Mouse (Mus musculus) brown adipose tissue, adult 24 weeks (tissue): ENCODE measurements around the gene Hpcal1. TPM values are rescaled to one million over a fixed set of nuclear protein-coding genes. Genes with fewer than 3 reads are reported as not detected.

Experiments used
- H3K27ac ChIP-seq: fragments of 200-500 bp; replicated peaks from 2 replicates; pipeline ENCODE4 v1.5.1; 2012; ENCODE audit warnings: low read depth, mild to moderate bottlenecking, low read length
- H3K4me1 ChIP-seq: fragments of 200-500 bp; 2 replicates; pipeline ENCODE4 v1.6.1; 2012; ENCODE audit warnings: low read length, mixed read lengths; ENCODE audit not compliant: control insufficient read depth, insufficient read depth, insufficient read length
- H3K4me3 ChIP-seq: fragments of 200-500 bp; 2 replicates; pipeline ENCODE4 v1.5.1; 2012; ENCODE audit warnings: low read depth, mild to moderate bottlenecking, low read length, moderate library complexity; ENCODE audit not compliant: insufficient read depth
- polyA plus RNA-seq: library from polyadenylated mRNA; stranded (reverse); fragments of >200 nt; gene quantifications from 2 replicates; pipeline ENCODE4 v1.2.4, GENCODE M21; 2012; ENCODE audit not compliant: missing spikeins, insufficient read depth, insufficient read length

The Hpcal1 gene
- polyA plus RNA-seq, 1 experiment: 8.0 TPM

DNA sequence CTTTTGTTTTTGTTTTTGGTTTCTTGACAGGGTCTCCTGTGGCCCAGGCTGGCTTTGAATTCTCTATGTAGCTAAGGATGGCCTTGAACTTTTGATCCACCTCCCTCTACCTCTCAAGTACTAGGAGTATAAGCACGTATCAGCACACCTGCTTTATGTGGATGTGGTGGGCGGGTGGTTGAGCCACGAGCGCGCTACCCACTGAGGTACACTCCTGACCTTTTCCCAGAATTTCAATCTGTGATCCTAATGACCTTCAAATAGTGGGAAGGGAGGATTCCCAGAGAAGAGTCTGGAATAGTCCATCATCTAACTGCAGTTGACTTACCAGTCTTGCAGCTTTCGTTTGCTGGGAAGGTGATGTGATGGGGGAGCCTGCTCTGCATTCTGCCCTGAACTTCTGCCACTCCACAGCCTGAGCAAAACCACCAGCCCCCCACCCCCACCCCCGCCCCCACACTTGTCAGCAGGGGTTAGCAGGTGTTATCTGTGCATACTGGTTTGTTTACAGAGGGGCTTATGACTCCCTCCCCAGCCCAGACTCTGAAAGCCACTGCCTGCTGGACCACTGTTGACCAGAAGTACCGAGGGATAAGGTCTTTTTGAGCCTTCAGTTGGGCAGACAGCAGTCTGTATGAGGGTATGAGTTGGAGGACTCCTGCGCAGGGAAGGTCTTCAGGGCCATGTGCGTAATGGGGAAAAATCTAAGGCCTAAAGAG lies 46.4 kb downstream of the Hpcal1 start:
- Histone ChIP-seq H3K4me1 (peaks cover 18% of the 10 kb centered on the region), H3K27ac (no peak overlapping the region), H3K4me3 (no peak overlapping the region)

DNA sequence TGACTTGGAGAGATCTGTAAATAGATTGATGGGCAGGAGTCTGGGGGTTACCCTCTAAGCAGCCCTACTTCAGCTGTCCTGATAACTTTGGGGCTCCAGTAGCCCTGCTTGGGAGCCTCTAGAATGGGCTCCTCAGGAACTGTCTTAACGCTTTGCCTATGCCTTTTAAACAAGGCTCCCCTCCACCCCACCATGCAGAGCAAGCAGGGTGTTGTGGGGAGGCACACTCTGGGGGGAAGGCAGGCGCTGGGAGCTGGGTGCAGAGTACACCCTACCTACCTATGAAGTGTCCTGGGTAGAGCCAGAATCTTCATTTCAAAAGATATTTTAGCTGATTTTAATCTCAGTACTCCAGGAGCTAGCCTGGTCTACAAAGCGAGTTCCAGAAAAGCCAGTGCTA lies 47.2 kb downstream of the Hpcal1 start:
- peaks cover 26% of the 10 kb centered on the region for H3K4me1 ChIP-seq
- H3K4me3 ChIP-seq: no peak overlapping the region
- H3K27ac ChIP-seq: no peak overlapping the region

DNA sequence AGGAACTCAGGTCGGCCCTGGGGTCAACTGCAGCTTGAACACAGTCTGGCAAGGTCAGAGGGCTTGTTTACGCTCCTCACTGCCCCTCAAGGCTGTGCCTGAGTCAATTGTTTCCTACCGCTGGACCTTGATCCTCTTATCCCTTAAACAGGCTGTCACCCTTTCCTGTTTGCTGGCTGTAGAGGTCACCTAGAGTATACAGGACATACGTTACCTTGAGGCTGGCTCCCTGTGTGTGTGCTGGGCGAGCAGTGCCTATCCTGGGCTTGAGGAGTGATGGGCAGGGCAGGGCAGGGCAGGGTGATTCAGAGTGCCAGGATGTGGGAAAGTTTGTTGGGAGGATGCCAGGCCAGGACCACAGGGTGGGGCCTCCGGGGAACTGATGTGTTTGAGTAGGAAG lies 47.8 kb downstream of the Hpcal1 start:
- H3K27ac ChIP-seq: no peak overlapping the region
- H3K4me1 ChIP-seq: peaks cover 30% of the 10 kb centered on the region
- H3K4me3 ChIP-seq: no peak overlapping the region

DNA sequence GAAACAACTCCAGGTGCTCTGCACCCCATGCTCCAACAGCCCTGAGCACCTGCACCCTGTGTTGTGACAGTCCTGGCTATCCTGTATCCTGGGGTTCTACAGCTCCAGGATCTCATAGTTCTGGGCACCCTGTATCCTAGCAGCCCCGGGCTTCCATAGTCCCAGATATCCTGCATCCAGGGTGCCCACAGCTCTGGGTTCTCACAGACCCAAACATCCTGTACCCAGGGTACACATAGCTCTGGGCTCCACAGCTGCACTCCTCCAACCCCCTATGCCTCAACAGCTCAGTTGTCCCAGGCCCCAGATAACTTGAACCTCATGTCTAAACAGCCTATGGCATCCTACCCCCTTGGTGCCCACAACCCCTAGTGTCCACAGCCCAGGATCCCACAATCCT lies 49.6 kb downstream of the Hpcal1 start:
- Histone ChIP-seq H3K4me1 (peaks cover 38% of the 10 kb centered on the region), H3K4me3 (no peak overlapping the region), H3K27ac (no peak overlapping the region)

DNA sequence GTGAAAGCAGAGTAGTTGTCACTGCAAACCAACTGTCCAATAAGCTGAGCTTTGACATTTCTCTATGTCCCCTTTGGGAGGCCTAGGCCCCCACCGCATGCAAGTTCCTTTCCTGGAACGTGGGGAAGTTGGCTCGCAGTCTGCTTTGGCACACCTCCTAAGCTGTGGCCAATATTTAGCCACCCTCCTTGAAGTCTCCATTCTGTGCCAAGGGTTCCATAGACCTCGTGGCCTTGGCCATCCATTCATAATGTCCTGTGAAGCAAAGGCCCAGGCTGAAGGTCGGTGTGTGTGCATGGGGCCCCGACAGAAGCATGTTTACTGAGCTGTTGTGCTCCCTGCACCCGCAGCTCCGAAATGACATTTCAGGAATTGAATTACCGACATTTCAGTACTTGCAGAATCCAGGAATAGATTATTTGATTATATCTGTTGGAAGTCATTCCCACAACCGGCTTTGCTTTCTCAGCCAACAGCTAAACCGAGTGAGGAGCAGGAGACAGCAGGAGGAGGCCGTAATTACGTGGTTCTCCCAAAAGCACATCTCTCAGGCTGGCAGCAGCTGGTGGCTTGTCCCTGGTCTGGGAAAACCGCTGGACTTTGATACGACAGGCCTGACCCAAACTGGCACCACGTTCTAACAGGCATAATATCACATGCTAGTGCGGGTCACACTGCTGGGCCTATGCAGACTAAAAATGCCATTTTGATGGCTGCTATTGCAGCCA lies 51.1 kb downstream of the Hpcal1 start:
- peaks cover 50% of the 10 kb centered on the region for H3K4me1 ChIP-seq
- no peak overlapping the region for H3K4me3 ChIP-seq
- no peak overlapping the region for H3K27ac ChIP-seq

DNA sequence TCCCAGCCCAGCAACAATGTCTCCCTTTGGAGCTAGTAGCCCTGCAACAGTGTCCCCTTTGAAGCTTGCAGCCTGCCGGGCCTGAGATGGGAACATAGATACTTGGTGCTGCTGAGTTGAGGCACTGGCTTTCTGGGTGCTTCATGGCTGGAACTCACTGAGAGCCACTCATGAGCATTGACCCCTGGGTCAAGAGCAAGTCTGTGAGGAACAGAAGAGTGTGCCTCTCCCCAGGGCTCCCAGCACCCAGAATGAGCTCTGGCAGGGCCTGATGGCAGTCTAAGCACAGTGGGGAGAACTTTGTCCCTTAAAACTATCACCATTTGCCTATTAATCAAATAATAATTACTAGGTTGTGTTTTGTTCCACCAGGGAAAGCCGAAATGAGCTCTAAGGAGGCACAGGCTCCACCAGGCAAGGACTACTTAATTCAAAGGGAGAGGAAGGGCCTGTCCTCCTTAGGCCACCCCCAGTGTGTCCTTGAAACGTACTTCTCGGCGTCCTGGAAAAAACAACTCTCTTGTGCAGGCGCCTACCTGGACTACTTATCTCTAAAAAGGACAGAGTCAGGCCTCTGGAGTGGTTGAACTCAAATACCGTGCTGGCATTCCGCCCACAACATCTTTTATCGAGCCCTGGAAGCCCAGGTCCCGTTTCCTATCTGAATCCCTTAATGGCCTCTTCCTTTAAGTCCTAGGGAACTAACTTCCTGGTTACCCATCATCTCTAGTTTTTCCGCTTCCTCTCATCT lies 52.1 kb downstream of the Hpcal1 start:
- H3K4me1 ChIP-seq: peaks cover 58% of the 10 kb centered on the region
- H3K4me3 ChIP-seq: no peak overlapping the region

DNA sequence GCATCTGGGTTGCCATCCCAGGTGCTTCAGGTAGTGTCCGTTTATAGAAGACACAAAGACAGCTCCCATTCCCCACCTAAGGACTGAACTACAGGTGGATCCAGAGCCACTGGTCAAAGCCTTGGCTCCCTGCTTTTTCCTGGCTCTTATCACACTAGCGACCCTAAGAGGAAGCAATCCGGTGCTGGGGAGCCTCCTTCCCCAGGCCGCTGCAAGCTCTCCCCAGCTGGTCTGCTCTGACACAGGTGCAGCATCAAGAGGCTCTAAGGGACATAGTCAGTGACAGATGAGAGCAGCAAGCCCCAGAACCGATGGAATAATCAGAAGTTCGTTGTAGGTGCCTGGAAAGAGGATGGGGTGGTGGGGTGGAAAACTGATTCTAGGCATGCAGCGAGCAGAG lies 54.8 kb downstream of the Hpcal1 start:
- Histone ChIP-seq H3K27ac (no peak overlapping the region), H3K4me1 (peaks cover 74% of the 10 kb centered on the region), H3K4me3 (no peak overlapping the region)

More for the DNA sequence above, 52.1 kb downstream of the Hpcal1 start:
- no peak overlapping the region for H3K27ac ChIP-seq

DNA sequence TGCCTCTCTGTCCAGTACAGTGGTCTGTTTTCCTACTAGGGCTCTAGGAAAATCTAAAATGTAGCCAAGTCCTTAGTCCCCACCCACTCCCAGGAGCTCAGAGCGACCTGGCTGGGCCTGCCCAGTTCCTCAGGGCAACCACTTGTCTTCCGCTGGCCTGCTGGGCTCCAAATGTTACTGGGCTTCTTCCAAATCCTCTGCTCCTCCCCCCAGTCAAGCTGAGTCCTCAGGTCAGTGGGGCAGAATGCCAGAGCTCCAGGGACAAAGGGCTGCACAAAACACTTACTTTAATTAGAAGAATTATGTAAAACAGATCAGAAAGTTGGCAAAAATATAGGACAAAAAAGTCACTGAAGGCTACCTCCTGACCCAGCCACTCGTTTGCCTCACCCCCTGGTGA lies 56.1 kb downstream of the Hpcal1 start:
- Histone ChIP-seq H3K4me3 (no peak overlapping the region), H3K27ac (peak overlapping the region; percentile 34), H3K4me1 (peaks cover 68% of the 10 kb centered on the region)

DNA sequence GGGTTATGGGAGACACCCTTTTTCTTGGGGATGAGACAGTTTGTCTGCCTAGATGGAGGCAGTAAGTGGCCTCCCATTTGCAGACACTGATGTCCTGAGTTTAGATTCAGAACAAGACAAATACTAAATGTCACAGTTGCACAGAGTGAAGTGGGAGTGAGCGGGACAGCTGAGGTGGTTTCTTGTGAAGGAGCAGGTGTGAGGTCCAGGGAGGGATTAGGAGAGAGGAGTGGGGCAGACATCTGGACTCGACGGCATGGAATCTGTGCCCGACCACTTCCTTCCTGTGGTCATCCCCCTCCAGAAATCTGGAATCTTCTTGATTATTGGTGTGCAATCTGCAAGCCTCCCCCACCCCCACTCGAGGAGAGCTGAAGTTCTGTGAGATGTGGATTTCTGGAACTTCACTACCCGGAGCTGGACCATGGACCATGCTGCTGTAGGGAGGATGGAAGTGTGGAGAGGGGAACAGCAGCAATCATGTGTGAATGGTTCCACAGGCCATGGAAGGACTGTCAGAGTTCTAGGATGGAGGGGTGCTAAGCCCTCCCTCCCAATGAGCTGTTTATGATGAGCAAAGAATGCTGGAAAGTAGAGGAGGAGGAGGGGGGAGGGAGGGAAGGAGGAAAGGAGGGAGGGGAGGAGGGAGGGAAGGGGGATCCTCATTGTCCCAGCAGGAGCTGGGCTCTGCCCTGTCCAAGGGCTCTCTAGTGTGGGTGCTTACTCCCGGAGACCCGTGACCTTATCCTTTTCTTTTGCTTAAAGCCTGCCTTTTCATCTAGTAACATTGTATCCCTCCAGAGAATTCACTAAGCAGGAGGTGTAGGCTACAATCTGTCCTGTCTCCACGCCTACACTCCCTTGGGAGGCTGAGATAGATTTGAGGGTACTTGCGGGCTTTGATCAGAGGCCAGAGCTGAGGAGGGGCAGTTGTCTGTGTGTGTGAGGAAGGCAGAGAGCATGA lies 56.8 kb downstream of the Hpcal1 start:
- Histone ChIP-seq H3K4me3 (no peak overlapping the region), H3K4me1 (peaks cover 61% of the 10 kb centered on the region), H3K27ac (peak overlapping the region; percentile 11)

DNA sequence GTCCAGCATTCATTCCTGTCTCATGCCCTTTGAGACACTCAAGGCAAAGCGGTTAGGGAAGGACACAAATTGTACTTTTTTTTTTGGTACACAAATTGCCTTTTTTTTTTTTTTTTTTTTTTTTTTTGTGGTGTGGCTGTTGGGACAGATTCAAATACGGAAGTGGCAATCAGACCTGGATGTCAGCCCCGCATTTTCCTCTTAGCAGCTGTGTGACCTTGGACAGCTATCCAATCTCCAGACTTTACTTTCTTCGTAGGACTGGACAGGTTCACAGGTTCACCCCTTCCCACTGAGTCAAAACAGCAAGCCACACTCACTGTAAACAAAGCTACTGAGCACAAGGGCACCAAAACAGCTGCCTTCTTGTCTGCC lies 57.5 kb downstream of the Hpcal1 start:
- no peak overlapping the region for H3K4me3 ChIP-seq
- H3K4me1 ChIP-seq: peaks cover 56% of the 10 kb centered on the region
- H3K27ac ChIP-seq: no peak overlapping the region; the same call in 1 of the 2 replicates

DNA sequence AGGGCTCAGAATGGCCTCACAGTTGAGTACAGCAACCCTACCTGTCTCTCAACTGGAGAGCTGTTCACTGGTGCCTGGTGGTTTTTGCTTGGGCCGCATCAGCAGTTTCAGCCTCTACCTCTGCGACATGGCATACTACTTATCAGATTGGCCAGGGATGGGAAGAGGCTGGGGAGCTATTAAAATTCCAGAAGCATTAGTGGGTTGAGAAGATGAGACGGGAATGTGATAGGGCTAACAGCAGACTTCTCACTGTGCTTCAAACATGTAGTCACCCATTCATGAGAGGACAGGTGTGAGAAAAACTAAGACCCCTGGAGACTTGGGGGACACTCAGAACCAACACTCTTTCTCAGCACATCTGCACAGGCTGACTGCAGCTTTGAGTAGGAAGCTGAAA lies 59.1 kb downstream of the Hpcal1 start:
- Histone ChIP-seq H3K4me3 (no peak overlapping the region), H3K4me1 (peaks cover 51% of the 10 kb centered on the region), H3K27ac (no peak overlapping the region)

DNA sequence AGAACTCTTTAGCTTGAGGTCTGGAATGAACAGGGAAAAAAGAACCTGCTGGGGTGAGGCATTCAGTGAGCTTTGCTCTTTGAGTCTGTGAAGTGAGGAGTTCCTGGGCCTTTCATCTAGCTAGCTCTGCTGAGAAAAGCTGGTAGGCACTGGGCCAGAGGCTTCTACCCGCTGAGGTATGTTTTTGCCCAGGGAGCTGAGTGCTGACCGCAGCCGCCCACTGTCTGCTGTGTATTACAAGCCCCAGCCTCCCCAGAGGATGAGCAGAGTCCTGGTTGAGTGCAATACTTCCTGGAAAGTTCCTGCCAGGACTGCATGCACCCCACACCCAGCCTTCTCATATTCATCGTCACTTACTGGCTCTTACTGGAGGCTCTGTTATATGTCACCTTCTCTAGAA lies 59.8 kb downstream of the Hpcal1 start:
- peaks cover 45% of the 10 kb centered on the region for H3K4me1 ChIP-seq
- H3K4me3 ChIP-seq: no peak overlapping the region
- H3K27ac ChIP-seq: no peak overlapping the region

DNA sequence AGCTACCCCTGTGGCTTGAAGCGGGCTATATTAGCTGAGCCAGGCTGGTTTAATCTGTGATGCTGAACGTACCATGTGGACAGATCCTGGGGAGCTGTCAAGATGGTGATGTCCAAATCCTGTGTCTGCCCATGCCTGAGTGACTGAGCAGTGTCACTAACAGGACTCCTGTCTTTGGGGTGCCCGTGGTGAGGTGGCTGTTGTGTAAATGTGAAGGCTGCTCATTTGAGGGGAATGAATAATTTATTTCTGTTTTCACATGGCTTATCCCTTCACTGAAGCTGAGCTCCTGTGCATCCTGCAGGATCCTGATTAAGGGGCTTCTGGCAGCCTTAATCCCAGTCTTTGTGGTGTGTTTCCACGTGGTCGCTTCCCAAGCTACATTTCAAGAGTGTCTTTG lies 62.2 kb downstream of the Hpcal1 start:
- H3K27ac ChIP-seq: no peak overlapping the region
- H3K4me3 ChIP-seq: no peak overlapping the region
- H3K4me1 ChIP-seq: peaks cover 25% of the 10 kb centered on the region

DNA sequence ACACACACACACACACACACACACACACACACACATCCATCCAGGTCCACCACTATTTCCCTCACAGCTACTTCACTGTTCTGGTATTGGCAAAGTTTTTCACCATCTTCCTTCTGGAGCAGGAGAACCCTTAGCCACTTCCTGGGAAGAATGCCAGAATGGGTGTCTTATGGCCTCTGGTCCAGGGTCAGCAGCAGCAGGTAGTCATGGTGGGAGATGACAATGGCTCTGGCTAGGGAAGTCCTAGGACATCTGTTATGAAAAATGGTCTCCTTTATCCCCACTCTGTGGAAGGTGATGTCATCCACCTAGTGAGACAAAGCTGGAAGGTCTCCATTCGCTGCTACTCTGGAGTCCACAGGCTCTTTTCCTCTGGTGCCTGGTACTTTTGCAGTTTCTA lies 64.1 kb downstream of the Hpcal1 start:
- no peak overlapping the region for H3K4me3 ChIP-seq
- H3K4me1 ChIP-seq: peaks cover 10% of the 10 kb centered on the region
- H3K27ac ChIP-seq: no peak overlapping the region

DNA sequence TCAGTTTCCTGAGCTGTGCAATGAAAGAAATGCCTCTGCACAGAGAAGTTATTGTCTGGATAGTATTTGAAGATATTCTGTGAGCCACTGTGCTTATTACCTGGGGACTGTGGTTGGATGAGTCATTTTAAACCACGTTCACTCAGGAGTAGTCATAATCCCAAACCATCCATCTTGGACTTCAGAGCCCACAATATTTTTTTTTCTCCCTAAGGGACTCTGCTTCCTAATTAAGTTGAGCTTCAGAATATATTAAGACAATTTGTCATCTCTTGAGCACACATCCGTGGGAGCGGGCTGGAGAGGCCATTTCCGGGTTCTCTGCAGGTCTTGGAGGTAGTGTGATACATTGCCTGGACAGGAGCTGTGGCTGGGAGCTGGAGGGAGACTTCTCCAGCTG lies 66.2 kb downstream of the Hpcal1 start:
- no peak overlapping the region for H3K27ac ChIP-seq
- peaks cover 5% of the 10 kb centered on the region for H3K4me1 ChIP-seq
- no peak overlapping the region for H3K4me3 ChIP-seq
